Mouse (Mus musculus): ENCODE results near the gene Efcab7. TPM values are rescaled to one million over a fixed set of nuclear protein-coding genes. Genes with fewer than 3 reads are reported as not detected.

Efcab7 gene
- 8.0 and 8.8 TPM in 2 replicates for total RNA-seq (2014; fragmentation: Nextera tagmentation)
- total RNA-seq (2017) = 0.42 and 3.0 TPM in 2 replicates

- ATAC-seq (replicated peaks; ENCODE audit: low FRiP score, low TSS enrichment, poor library complexity, severe bottlenecking) = peak; percentile 97
These were observed at the start of gene Efcab7 for GRCm38 (mm10) chr4:99829094-99830073. Gene Efcab7, plus strand, starts transcription at chr4:99829198.

GRCm38 (mm10) chr4:99792365-99792764 lies 36.6 kb upstream of the Efcab7 start:
- ATAC-seq (replicated peaks; ENCODE audit: low FRiP score, low TSS enrichment, poor library complexity, severe bottlenecking) = 0 out of 2 replicates have a peak, but pooled peaks have one; percentile 30

GRCm38 (mm10) chr4:99816697-99817460 lies 12.1 kb upstream of the Efcab7 start:
- ATAC-seq (replicated peaks; ENCODE audit: low FRiP score, low TSS enrichment, poor library complexity, severe bottlenecking) = no peak

GRCm38 (mm10) chr4:99828337-99828736 lies 661 bp upstream of the Efcab7 start:
- no peak for ATAC-seq (replicated peaks; ENCODE audit: low FRiP score, low TSS enrichment, poor library complexity, severe bottlenecking)

GRCm38 (mm10) chr4:99828739-99829093 lies 282 bp upstream of the Efcab7 start:
- no peak for ATAC-seq (replicated peaks; ENCODE audit: low FRiP score, low TSS enrichment, poor library complexity, severe bottlenecking)

GRCm38 (mm10) chr4:99881882-99882281 lies 52.9 kb downstream of the Efcab7 start:
- no peak for ATAC-seq (replicated peaks; ENCODE audit: low FRiP score, low TSS enrichment, poor library complexity, severe bottlenecking)

GRCm38 (mm10) chr4:99882405-99882804 lies 53.4 kb downstream of the Efcab7 start:
- ATAC-seq (replicated peaks; ENCODE audit: low FRiP score, low TSS enrichment, poor library complexity, severe bottlenecking) = no peak

- ATAC-seq (replicated peaks; ENCODE audit: low FRiP score, low TSS enrichment, poor library complexity, severe bottlenecking) = peak; percentile 65; the same call in 1 of the 2 replicates
These were observed 85.0 kb downstream of the Efcab7 start for GRCm38 (mm10) chr4:99913894-99914451.

- peak; percentile 33 for ATAC-seq (replicated peaks; ENCODE audit: low FRiP score, low TSS enrichment, poor library complexity, severe bottlenecking)
These were observed 97.4 kb downstream of the Efcab7 start for GRCm38 (mm10) chr4:99926380-99926779.

GRCm38 (mm10) chr4:99928521-99928920 lies 99.5 kb downstream of the Efcab7 start:
- ATAC-seq (replicated peaks; ENCODE audit: low FRiP score, low TSS enrichment, poor library complexity, severe bottlenecking) = no peak

GRCm38 (mm10) chr4:99929149-99929612 lies 100.2 kb downstream of the Efcab7 start, which contains the start of gene Pgm1:
Gene Pgm1, plus strand, starts transcription at chr4:99929414.
- ATAC-seq (replicated peaks; ENCODE audit: low FRiP score, low TSS enrichment, poor library complexity, severe bottlenecking) = peak; percentile 83

GRCm38 (mm10) chr4:99929613-99930517 lies 100.9 kb downstream of the Efcab7 start, which contains the start of gene Itgb3bp:
Gene Itgb3bp, minus strand, starts transcription at chr4:99929813.
- peak; percentile 81 for ATAC-seq (replicated peaks; ENCODE audit: low FRiP score, low TSS enrichment, poor library complexity, severe bottlenecking)

- ATAC-seq (replicated peaks; ENCODE audit: low FRiP score, low TSS enrichment, poor library complexity, severe bottlenecking) = no peak
These were observed 101.7 kb downstream of the Efcab7 start for GRCm38 (mm10) chr4:99930518-99931239.

- no peak for ATAC-seq (replicated peaks; ENCODE audit: low FRiP score, low TSS enrichment, poor library complexity, severe bottlenecking)
These were observed 102.2 kb downstream of the Efcab7 start for GRCm38 (mm10) chr4:99931240-99931580.

GRCm38 (mm10) chr4:99931807-99932206 lies 102.8 kb downstream of the Efcab7 start:
- no peak for ATAC-seq (replicated peaks; ENCODE audit: low FRiP score, low TSS enrichment, poor library complexity, severe bottlenecking)

- no peak for ATAC-seq (replicated peaks; ENCODE audit: low FRiP score, low TSS enrichment, poor library complexity, severe bottlenecking)
These were observed 105.9 kb downstream of the Efcab7 start for GRCm38 (mm10) chr4:99934859-99935258.

- no peak for ATAC-seq (replicated peaks; ENCODE audit: low FRiP score, low TSS enrichment, poor library complexity, severe bottlenecking)
These were observed 107.3 kb downstream of the Efcab7 start for GRCm38 (mm10) chr4:99936278-99936677.
